Mouse (Mus musculus) CD4-positive, CD25-positive, alpha-beta regulatory T cell, adult 2 months (primary cell): ENCODE results near the gene Dpf3.

Source experiments
- DNase-seq: peaks from one replicate; pipeline ENCODE4 v3.0.0-alpha.2; 2012; ENCODE audit warnings: low read depth, low spot score

The Dpf3 gene

GRCm38 (mm10) chr12:83295031-83295430 lies 192.5 kb downstream of the Dpf3 start:
- no peak for DNase-seq

GRCm38 (mm10) chr12:83291915-83292314 lies 195.6 kb downstream of the Dpf3 start:
- no peak for DNase-seq

- DNase-seq = no peak
These were observed 200.7 kb downstream of the Dpf3 start for GRCm38 (mm10) chr12:83286496-83287492.

- DNase-seq = no peak
These were observed 203.8 kb downstream of the Dpf3 start for GRCm38 (mm10) chr12:83283591-83284320.

- no peak for DNase-seq
These were observed 209.7 kb downstream of the Dpf3 start for GRCm38 (mm10) chr12:83277537-83278441.

GRCm38 (mm10) chr12:83271215-83271614 lies 216.3 kb downstream of the Dpf3 start:
- no peak for DNase-seq

GRCm38 (mm10) chr12:83268504-83268922 lies 219.0 kb downstream of the Dpf3 start:
- no peak for DNase-seq

DNA sequence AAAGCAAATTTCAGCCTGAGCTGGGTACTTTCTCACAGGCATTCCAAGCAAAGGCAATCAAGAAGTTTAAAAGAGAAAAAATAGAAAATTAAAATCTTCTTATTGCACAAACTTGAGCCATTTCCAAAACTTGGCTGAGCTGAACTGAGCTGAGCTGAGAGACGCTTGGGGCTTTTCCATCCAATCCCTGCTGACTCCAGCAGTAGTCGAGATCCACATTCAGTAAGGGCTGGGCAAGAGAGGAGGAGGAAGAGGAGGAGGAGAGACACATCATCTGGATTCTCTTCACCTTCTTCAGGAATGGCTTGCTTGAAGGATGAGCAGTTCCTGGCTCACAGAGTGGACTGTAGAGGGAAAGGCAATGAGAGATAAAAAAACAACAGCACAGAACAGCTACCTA lies 227.0 kb downstream of the Dpf3 start:
- no peak for DNase-seq

GRCm38 (mm10) chr12:83254399-83254798 lies 233.1 kb downstream of the Dpf3 start:
- no peak for DNase-seq

DNA sequence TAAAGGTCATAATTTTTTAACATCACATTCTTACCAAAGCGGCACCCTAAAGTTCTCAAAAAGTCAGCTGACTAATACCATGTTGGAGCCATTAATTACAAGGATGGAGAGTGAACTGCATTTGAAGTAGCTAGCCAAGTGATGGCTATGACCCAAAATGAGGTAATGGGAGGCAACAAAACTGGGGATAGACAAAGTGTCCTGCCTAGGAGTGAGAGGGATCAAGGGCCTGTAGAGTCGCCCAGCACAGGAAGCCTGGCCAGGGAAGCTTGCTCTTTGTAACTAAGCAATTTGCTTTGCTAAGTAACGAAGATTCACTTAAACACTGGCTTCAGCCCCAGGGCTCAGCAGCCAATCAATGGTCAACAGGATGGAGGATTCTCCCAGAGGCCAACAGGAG lies 238.4 kb downstream of the Dpf3 start:
- DNase-seq = no peak

DNA sequence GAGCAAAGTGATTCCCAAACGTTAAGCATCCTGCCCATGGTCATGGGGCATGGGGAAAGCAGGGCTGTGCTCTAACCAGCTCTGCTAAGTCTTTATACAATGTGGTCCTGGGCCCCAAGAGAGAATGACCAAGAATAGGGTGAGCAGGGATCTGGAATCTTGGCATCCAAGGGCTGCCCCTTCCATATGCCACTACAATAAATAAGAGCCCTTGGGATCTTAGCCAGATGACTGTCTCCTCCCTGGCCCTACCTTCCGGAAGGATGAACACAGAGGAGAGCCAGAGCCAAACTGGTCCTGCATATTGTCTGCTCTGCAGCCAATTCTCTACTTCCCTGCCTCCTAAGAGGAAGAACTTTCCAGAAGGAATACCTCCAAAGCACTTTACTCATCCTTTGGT lies 238.9 kb downstream of the Dpf3 start:
- no peak for DNase-seq

- DNase-seq = no peak
These were observed 239.8 kb downstream of the Dpf3 start for GRCm38 (mm10) chr12:83247669-83248068.

DNA sequence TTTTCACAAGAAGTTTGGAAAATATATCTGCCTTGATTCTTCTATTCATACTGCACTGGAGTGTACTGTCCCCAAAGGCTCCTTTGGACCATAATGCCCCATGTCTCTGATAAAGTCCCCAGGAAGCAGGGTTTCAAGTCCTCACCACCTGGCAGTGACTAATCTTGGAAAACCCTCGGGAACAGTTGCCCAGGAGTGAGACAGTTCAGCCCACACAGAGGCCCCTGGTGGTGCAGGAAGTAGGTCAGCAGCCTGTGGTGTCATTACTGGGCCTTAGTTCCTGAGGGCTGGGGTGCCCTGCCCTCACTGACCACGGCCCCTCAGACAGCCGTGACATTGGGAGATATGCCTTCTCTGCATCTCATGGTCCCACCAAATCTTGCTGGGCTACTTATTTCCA lies 246.5 kb downstream of the Dpf3 start:
- DNase-seq = no peak

DNA sequence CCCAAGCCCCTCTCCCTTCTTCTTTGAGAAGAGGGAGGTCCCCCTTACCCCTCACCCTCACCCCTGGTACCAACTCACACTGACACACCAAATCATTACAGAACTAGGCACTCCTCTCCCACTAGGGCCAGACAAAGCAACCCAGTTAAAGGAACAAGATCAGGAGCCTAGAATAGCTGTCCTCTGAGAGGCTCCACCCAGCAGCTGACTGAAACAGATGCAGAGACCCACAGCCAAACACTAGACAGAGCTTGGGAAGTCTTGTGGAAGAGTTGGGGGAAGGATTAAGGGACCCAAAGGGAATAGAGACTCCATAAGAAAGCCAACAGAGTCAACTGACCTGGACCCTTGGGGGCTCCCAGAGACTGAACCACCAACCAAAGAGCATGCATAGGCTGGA lies 246.9 kb downstream of the Dpf3 start:
- no peak for DNase-seq

DNA sequence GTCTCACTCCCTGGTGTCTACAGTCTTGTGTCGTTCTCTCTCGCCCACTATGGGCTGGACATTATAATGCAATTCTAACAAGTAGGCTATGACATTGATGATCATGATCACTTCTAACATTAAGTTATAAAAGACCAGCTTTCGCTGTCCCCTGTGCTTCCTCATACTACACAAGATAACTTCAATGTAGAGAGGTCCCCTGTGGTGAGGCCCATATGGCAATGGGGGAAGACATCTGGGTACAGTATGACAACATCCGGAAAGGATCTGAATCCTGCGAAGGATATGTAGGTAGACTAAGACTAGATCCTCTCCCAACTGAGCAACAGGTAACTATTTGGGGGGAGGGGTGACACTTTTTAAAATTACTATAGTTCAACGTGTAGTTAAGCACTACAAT lies 251.7 kb downstream of the Dpf3 start:
- DNase-seq = no peak

DNA sequence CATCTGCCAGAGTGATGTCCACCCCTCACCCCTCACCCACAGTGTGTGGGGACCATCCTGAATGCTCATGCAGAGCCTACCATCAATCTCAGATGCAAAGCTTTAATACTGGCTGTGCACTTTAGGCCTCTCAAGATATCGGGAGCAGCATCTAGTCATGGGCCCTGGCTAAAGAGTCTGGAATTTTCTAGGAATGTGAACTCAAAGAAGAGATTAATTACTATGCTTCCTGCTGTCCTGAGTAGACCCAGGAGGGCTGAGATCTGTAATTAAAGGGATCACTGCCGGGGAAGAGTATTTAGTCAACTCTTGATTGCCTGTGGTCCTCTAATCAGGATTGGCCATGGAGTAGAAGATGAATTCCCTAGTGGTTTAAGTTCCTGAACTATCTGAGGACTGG lies 252.5 kb downstream of the Dpf3 start:
- DNase-seq = no peak

DNA sequence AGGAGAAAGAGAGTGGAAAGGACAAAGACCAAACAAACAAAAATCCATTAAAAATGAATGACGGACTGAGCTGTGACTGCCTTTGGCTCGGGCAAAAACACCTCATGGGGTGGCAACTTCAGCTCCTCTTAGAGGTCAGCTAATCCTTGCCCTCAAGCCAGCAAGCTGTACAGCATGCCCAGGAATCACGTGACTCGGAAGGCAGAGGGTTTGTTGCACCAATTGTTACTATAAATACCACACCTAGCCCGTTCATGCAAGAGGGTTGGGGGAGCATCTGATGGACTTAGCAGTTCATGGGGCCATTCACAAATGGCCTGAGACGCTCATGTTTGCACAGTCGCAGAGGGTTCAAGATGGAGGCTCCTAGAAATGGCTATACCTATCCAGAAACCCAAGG lies 253.9 kb downstream of the Dpf3 start:
- no peak for DNase-seq

DNA sequence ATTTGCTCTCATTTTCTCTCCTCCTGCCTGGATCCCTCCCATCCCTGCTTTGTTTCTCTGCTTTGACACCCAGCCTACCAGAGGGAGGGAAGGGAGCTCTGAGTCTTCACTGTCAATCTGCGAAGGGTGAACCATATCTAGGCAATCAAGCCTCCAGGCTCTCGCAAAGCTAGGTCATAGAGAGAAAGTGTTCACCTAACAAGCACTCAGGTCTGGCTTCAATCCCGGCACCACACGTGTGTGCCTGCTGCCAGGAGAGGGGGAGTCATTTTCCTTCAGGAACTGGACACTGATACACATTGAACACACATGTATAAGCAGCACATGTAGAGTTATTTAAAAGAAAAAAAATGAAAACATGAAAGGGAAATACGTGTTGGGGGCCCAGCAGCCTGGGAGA lies 254.6 kb downstream of the Dpf3 start:
- DNase-seq = no peak

GRCm38 (mm10) chr12:83231258-83231657 lies 256.3 kb downstream of the Dpf3 start:
- no peak for DNase-seq

- DNase-seq = no peak
These were observed 257.8 kb downstream of the Dpf3 start for GRCm38 (mm10) chr12:83229683-83230082.

DNA sequence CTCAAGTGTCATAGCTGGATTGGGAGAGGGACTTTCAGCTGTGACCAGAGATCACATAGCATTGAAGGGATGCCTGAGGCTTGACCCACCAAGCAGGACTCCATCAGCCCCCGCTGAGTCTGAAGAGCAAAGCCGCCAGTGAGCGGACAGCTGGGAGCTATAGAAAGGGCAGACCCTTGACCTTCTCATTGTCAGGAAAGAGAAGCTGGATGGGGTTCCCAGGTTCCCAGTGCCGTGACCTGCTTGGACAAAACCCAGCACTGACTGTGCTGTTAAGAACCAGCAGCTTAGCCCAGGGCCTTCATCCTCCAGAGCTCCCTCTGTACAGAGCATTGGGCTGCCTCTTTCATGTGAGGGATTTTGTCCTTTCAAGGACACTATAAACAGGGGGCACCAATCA lies 260.5 kb downstream of the Dpf3 start:
- DNase-seq = no peak

DNA sequence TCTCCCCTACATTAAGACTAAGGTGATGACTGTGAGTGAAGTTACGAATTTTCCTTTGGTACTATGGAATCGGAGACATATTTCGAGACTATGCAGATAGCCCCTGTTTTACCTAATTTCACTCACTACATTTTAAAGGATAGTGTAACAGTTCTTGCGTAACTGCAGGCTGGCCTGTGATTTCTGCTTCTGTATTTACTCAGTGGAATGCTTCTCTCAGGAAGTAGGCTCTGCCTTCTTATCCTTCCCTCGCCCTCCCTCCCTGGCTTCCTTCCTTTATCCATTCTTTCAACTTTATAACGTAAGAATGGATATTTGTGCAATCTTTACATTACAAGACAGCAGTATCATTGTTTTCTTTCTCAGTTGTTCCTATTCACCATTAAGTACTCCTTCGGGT lies 266.6 kb downstream of the Dpf3 start:
- no peak for DNase-seq
